Mouse (Mus musculus): ENCODE measurements around the gene Il1r1. TPM values are rescaled to one million over a fixed set of nuclear protein-coding genes. Genes with fewer than 3 reads are reported as not detected.

Gene Il1r1
- polyA plus RNA-seq, 1 experiment from 2014 or later: 1.7 TPM

DNA sequence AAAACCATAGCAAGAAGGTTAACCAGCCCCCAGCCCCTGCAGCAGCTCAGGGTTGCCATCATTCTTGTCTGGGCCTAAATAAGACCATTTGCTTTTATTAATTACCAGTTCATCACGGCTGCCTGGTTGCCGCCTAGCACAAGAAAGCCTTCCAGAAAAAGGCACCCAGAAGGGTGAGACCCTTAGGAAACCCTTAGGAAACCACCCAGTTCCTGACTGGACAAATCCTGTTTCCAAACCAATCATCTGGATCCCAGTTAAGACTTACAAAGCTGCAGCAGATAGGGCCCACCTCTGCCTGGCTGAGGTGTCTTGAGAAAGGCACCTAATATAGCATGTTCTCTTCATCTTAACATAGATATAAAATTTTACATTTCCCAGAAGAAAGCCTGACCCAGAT lies 1.3 kb upstream of the Il1r1 start:
- Histone ChIP-seq H3K27ac (ENCODE audit: low read depth, low read length) (no peak overlapping the region), H3K36me3 (ENCODE audit: control insufficient read depth, insufficient read depth, low read length) (no peaks in the 10 kb centered on the region), H3K9me3 (ENCODE audit: control insufficient read depth, low read length) (no peaks in the 10 kb centered on the region), H3K4me1 (replicated peaks; ENCODE audit: control insufficient read depth, insufficient read depth, low read length) (no peaks in the 10 kb centered on the region), H3K9ac (ENCODE audit: low read depth, low read length) (no peak overlapping the region), H3K27me3 (ENCODE audit: control insufficient read depth, insufficient read depth, low read length) (no peaks in the 10 kb centered on the region), H3K4me2 (replicated peaks; ENCODE audit: low read depth, low read length) (no peak overlapping the region), H3K4me3 (ENCODE audit: low read depth, low read length) (no peak overlapping the region)
- no peak for ATAC-seq (ENCODE audit: low FRiP score)
- no peak for DNase-seq (ENCODE audit: low spot score)
- WGBS: 89% methylated on average over 2 of the region's 2 CpGs

DNA sequence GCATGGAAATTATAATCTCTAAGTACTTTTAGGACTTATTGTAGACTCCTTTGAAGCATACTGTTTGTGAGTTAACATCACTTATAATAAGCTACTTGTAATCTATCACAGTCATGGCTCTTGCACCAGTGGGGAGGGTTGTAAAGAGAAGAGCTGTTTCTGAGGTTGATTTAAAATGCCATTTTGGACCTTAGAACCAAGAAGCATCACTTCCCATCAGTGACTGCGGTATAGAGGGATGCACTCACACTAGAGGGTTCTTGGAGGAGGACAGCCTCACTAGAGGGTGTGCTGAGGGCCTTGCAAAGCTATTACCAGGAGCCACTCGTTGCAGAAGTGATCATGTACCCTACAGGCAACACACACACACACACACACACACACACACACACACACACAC lies 700 bp downstream of the Il1r1 start:
- DNase-seq (ENCODE audit: low spot score): no peak
- WGBS: 65% methylated on average over 2 of the region's 2 CpGs
- no peak overlapping the region for H3K9ac ChIP-seq (ENCODE audit: low read depth, low read length)
- no peak overlapping the region for H3K4me3 ChIP-seq (ENCODE audit: low read depth, low read length)
- no peaks in the 10 kb centered on the region for H3K36me3 ChIP-seq (ENCODE audit: control insufficient read depth, insufficient read depth, low read length)
- no peaks in the 10 kb centered on the region for H3K9me3 ChIP-seq (ENCODE audit: control insufficient read depth, low read length)
- H3K4me1 ChIP-seq (replicated peaks; ENCODE audit: control insufficient read depth, insufficient read depth, low read length): no peaks in the 10 kb centered on the region
- H3K27me3 ChIP-seq (ENCODE audit: control insufficient read depth, insufficient read depth, low read length): no peaks in the 10 kb centered on the region
- H3K4me2 ChIP-seq (replicated peaks; ENCODE audit: low read depth, low read length): no peak overlapping the region
- no peak overlapping the region for H3K27ac ChIP-seq (ENCODE audit: low read depth, low read length)
- no peak for ATAC-seq (ENCODE audit: low FRiP score)

DNA sequence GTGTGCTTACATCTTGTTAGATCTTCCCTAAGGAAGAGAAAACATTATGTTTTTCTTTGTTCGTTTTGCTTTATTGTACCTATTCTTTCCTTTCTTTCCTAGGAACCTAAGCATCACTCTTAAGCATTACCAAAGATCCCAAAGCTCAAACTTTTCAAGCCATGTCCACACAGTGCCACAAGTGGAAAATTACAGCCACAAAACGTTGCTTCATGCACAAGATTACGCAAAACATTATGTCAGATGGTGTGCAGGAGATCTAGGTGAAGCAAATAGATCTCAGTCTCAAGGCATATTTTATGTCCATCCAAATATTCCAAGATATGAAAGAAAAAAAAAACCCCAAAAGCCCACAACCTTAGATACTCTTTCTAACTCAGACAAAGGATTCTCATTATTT lies 4.2 kb downstream of the Il1r1 start:
- Histone ChIP-seq H3K36me3 (ENCODE audit: control insufficient read depth, insufficient read depth, low read length) (no peaks in the 10 kb centered on the region), H3K9me3 (ENCODE audit: control insufficient read depth, low read length) (no peaks in the 10 kb centered on the region), H3K4me3 (ENCODE audit: low read depth, low read length) (no peak overlapping the region), H3K9ac (ENCODE audit: low read depth, low read length) (no peak overlapping the region), H3K27ac (ENCODE audit: low read depth, low read length) (no peak overlapping the region), H3K27me3 (ENCODE audit: control insufficient read depth, insufficient read depth, low read length) (no peaks in the 10 kb centered on the region), H3K4me1 (replicated peaks; ENCODE audit: control insufficient read depth, insufficient read depth, low read length) (no peaks in the 10 kb centered on the region), H3K4me2 (replicated peaks; ENCODE audit: low read depth, low read length) (no peak overlapping the region)
- 85% methylated on average over 3 of the region's 3 CpGs for WGBS
- no peak for DNase-seq (ENCODE audit: low spot score)
- ATAC-seq (ENCODE audit: low FRiP score): no peak

DNA sequence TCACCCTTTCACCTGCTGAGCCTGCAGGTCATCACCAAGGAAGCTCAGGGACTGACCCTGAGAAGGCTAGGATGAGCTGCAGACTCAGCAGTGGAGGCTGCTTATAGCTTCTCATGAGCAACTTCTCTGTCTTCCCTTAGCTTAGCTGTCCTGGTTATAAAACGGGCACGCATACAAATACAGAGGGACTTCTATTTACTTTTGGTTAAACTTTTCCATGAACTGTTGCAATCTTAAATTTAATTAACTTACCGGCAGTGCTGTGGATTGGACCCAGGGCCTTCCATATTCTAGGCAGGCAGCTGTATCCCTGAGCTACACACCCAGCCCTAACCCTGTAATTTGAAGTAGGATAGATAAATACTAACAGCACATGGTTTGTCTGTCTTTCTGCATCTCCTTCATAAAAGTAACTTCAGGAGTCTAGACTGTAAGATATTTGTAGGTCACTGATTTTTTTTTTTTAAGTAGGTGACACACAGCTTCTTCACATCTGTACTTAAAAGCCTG lies 4.9 kb downstream of the Il1r1 start:
- no peak for DNase-seq (ENCODE audit: low spot score)
- ATAC-seq (ENCODE audit: low FRiP score): no peak
- Histone ChIP-seq H3K4me3 (ENCODE audit: low read depth, low read length) (no peak overlapping the region), H3K27me3 (ENCODE audit: control insufficient read depth, insufficient read depth, low read length) (no peaks in the 10 kb centered on the region), H3K4me1 (replicated peaks; ENCODE audit: control insufficient read depth, insufficient read depth, low read length) (no peaks in the 10 kb centered on the region), H3K36me3 (ENCODE audit: control insufficient read depth, insufficient read depth, low read length) (no peaks in the 10 kb centered on the region), H3K4me2 (replicated peaks; ENCODE audit: low read depth, low read length) (no peak overlapping the region), H3K27ac (ENCODE audit: low read depth, low read length) (no peak overlapping the region), H3K9ac (ENCODE audit: low read depth, low read length) (no peak overlapping the region), H3K9me3 (ENCODE audit: control insufficient read depth, low read length) (no peaks in the 10 kb centered on the region)
- WGBS: 95% methylated on average over 3 of the region's 3 CpGs

DNA sequence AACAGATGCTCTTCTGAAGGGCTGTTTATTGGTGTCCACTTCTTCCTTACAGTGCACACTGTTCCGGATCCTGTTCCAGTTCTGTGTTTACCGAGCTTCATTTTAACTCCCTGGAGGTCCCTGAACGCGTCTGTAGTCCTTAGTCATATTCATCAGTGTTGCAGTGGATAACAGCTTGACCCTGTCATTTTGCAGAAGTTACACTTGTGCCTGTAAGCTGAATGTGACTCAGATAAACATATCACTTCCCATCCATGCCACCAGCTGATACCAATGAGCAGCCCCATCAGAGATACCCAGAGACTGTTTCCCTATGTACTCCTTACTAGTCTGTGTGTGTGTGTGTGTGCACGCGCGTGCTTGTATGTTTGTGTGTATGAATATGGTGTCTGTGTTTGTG lies 5.5 kb downstream of the Il1r1 start:
- H3K4me2 ChIP-seq (replicated peaks; ENCODE audit: low read depth, low read length): no peak overlapping the region
- H3K27ac ChIP-seq (ENCODE audit: low read depth, low read length): no peak overlapping the region
- H3K9ac ChIP-seq (ENCODE audit: low read depth, low read length): no peak overlapping the region
- DNase-seq (ENCODE audit: low spot score) (no peak), ATAC-seq (ENCODE audit: low FRiP score) (no peak)
- no peaks in the 10 kb centered on the region for H3K36me3 ChIP-seq (ENCODE audit: control insufficient read depth, insufficient read depth, low read length)
- no peaks in the 10 kb centered on the region for H3K9me3 ChIP-seq (ENCODE audit: control insufficient read depth, low read length)
- H3K4me3 ChIP-seq (ENCODE audit: low read depth, low read length): no peak overlapping the region
- no peaks in the 10 kb centered on the region for H3K27me3 ChIP-seq (ENCODE audit: control insufficient read depth, insufficient read depth, low read length)
- H3K4me1 ChIP-seq (replicated peaks; ENCODE audit: control insufficient read depth, insufficient read depth, low read length): no peaks in the 10 kb centered on the region
- WGBS: 87% methylated on average over 7 of the region's 7 CpGs

DNA sequence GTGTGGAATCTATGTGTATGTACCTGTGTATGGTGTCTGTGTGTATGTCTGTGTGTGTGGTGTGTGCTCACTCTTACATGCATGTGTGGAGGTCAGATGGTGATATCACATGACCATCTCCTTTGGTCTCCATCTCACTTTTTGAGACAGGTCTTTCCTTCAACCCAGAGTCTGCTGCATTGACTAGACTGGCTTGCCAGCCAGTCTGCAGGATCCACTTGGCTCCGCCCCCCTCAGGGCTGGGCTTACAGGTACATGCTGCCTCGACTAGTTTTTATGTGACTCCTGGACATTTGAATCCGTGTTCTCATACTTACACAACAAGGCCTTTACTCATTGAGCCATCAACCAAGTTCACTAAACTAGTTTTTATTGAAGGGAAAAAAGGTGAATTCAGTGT lies 6.2 kb downstream of the Il1r1 start:
- Histone ChIP-seq H3K36me3 (ENCODE audit: control insufficient read depth, insufficient read depth, low read length) (no peaks in the 10 kb centered on the region), H3K9me3 (ENCODE audit: control insufficient read depth, low read length) (no peaks in the 10 kb centered on the region), H3K4me3 (ENCODE audit: low read depth, low read length) (no peak overlapping the region), H3K27ac (ENCODE audit: low read depth, low read length) (no peak overlapping the region), H3K4me2 (replicated peaks; ENCODE audit: low read depth, low read length) (no peak overlapping the region), H3K27me3 (ENCODE audit: control insufficient read depth, insufficient read depth, low read length) (no peaks in the 10 kb centered on the region), H3K9ac (ENCODE audit: low read depth, low read length) (no peak overlapping the region), H3K4me1 (replicated peaks; ENCODE audit: control insufficient read depth, insufficient read depth, low read length) (no peaks in the 10 kb centered on the region)
- DNase-seq (ENCODE audit: low spot score) (no peak), ATAC-seq (ENCODE audit: low FRiP score) (no peak)
- WGBS: 95% methylated on average over 3 of the region's 3 CpGs

DNA sequence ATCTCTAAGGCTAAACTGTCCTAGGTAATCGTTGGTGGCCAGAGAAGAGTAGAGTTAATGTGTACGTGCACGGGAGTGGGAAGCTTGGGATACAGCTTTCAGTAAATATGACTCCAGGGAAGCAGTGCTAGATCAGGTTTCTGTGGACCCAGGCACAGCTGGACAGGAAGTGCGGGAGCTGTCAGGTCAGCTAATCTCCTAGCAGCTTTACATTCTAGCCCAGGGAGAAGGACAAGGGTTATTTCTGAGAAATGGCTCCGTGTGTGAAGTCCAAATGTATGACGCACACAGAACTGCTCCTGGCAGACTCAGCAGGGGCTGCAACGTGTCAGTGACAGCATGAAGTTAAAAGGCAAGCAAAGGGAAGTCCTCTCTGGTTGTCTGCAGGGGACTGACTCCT lies 8.3 kb downstream of the Il1r1 start:
- Histone ChIP-seq H3K4me1 (replicated peaks; ENCODE audit: control insufficient read depth, insufficient read depth, low read length) (no peaks in the 10 kb centered on the region), H3K27me3 (ENCODE audit: control insufficient read depth, insufficient read depth, low read length) (no peaks in the 10 kb centered on the region), H3K4me2 (replicated peaks; ENCODE audit: low read depth, low read length) (no peak overlapping the region), H3K4me3 (ENCODE audit: low read depth, low read length) (no peak overlapping the region), H3K9ac (ENCODE audit: low read depth, low read length) (no peak overlapping the region), H3K27ac (ENCODE audit: low read depth, low read length) (no peak overlapping the region), H3K9me3 (ENCODE audit: control insufficient read depth, low read length) (no peaks in the 10 kb centered on the region), H3K36me3 (ENCODE audit: control insufficient read depth, insufficient read depth, low read length) (no peaks in the 10 kb centered on the region)
- no peak for ATAC-seq (ENCODE audit: low FRiP score)
- DNase-seq (ENCODE audit: low spot score): no peak
- WGBS: 57% methylated on average over 7 of the region's 7 CpGs

DNA sequence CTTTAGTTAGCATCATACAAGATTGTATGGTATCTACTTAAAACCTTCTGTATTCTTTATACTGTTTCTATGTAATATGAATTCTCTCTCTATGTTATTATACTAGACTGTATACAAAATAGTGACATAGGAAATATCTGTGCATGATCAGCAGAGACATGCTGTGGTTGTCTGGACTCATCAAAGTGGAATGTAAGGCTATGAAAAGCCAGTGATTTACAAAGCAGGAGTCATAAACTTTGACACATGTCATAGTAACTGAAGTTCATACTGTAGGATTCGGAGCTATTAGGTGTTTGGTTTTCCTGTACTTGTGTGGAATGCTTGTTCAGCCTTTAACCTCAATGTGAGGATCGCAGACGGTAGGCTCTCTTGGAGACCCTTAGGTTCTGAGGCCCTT lies 8.7 kb downstream of the Il1r1 start:
- Histone ChIP-seq H3K4me3 (ENCODE audit: low read depth, low read length) (no peak overlapping the region), H3K27me3 (ENCODE audit: control insufficient read depth, insufficient read depth, low read length) (no peaks in the 10 kb centered on the region), H3K4me1 (replicated peaks; ENCODE audit: control insufficient read depth, insufficient read depth, low read length) (no peaks in the 10 kb centered on the region), H3K36me3 (ENCODE audit: control insufficient read depth, insufficient read depth, low read length) (no peaks in the 10 kb centered on the region), H3K9me3 (ENCODE audit: control insufficient read depth, low read length) (no peaks in the 10 kb centered on the region), H3K27ac (ENCODE audit: low read depth, low read length) (no peak overlapping the region), H3K9ac (ENCODE audit: low read depth, low read length) (no peak overlapping the region), H3K4me2 (replicated peaks; ENCODE audit: low read depth, low read length) (no peak overlapping the region)
- 72% methylated on average over 3 of the region's 3 CpGs for WGBS
- DNase-seq (ENCODE audit: low spot score): no peak
- no peak for ATAC-seq (ENCODE audit: low FRiP score)

DNA sequence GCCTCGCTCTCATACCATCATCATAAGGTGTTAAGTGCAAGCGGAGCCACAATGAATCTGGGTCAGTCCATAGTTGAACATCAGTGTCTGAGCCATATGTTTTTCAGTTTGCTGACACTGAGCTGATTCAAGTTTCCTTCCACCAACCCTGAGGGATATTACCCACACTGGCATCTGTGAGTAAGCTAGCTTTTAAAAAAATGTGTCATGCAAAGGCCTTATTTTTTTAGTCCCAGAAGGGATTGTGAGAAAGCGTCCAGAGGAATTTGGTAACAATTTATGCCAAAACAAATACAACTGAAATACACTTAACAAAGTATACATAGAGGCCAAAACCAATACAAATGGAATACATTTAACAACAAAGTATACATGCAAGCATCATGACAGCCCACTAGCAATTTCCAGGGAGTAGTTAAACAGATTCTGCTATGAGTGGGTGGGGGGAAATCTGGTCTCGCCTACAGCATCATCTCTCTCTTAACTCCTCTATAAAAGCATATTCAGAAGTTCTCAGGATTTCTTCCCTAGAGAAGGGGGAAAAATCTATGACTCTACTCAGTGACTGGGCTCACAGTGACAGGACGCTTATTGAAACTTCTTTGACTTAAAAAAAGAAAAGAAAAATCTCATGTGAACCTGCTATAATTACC lies 10.8 kb downstream of the Il1r1 start:
- no peaks in the 10 kb centered on the region for H3K4me1 ChIP-seq (replicated peaks; ENCODE audit: control insufficient read depth, insufficient read depth, low read length)
- no peak overlapping the region for H3K27ac ChIP-seq (ENCODE audit: low read depth, low read length)
- H3K36me3 ChIP-seq (ENCODE audit: control insufficient read depth, insufficient read depth, low read length): no peaks in the 10 kb centered on the region
- ATAC-seq (ENCODE audit: low FRiP score) (no peak), DNase-seq (ENCODE audit: low spot score) (no peak)
- no peak overlapping the region for H3K4me3 ChIP-seq (ENCODE audit: low read depth, low read length)
- WGBS: 86% methylated on average over 5 of the region's 5 CpGs
- no peak overlapping the region for H3K4me2 ChIP-seq (replicated peaks; ENCODE audit: low read depth, low read length)
- no peaks in the 10 kb centered on the region for H3K27me3 ChIP-seq (ENCODE audit: control insufficient read depth, insufficient read depth, low read length)
- no peaks in the 10 kb centered on the region for H3K9me3 ChIP-seq (ENCODE audit: control insufficient read depth, low read length)
- H3K9ac ChIP-seq (ENCODE audit: low read depth, low read length): no peak overlapping the region
